In genomic region chr10:70156431-70157165, GRCm38 (mm10) we compare ENCODE assay signal across 9 mouse cellular contexts. TPM values are rescaled to one million over a fixed set of nuclear protein-coding genes. Genes with fewer than 3 reads are reported as not detected.
DNase-seq lines count a peak whose midpoint lies in the region; ATAC-seq lines count a peak whose summit lies in the region.
"Had no signal": no experiment of that assay in that cellular context is flagged by ENCODE, and none has a peak within 500 bp of the region (broad histone marks: within the 10 kb centered on the region; RNA-seq: fewer than 3 reads in every experiment).

No protein-coding gene starts in this region.

- H3K27me3 ChIP-seq in forebrain, embryonic 11.5 days (ENCODE audit: control insufficient read depth, insufficient read depth, low read length), result no peaks in the 10 kb centered on the region
- no peaks in the 10 kb centered on the region for H3K27me3 ChIP-seq in neural tube, embryonic 15.5 days (replicated peaks)
- H3K27me3 ChIP-seq: embryonic facial prominence, embryonic 15.5 days had no signal

- no peak overlapping the region for H3K27ac ChIP-seq in forebrain, embryonic 11.5 days (ENCODE audit: low read depth, low read length)
- H3K27ac ChIP-seq in neural tube, embryonic 15.5 days (replicated peaks), result no peak overlapping the region
- H3K27ac ChIP-seq: embryonic facial prominence, embryonic 15.5 days had no signal

- H3K9ac ChIP-seq in forebrain, embryonic 11.5 days (ENCODE audit: low read length), result no peak overlapping the region
- H3K9ac ChIP-seq in neural tube, embryonic 15.5 days (replicated peaks), result no peak overlapping the region
- H3K9ac ChIP-seq: embryonic facial prominence, embryonic 15.5 days had no signal

- DNase-seq in kidney, adult 9 months, result peak; percentile 50
- DNase-seq in kidney, adult 11 months, result no peak
- peak; percentile 85 for DNase-seq in ZHBTc4 (ENCODE audit: low read depth, low spot score)
- DNase-seq in forebrain, embryonic 11.5 days (ENCODE audit: low spot score), result no peak
- no peak for DNase-seq in layer of hippocampus, adult 8-10 months (ENCODE audit: low spot score in 2 of 2)

- ATAC-seq in erythroid progenitor cell, adult 5-6 weeks (replicated peaks; ENCODE audit: low FRiP score, poor library complexity, severe bottlenecking), result peak; percentile 73; the same call in 1 of the 2 replicates
- peak; percentile 83 for ATAC-seq in megakaryocyte-erythroid progenitor cell, adult 5-6 weeks (replicated peaks; ENCODE audit: low FRiP score, low TSS enrichment, poor library complexity, severe bottlenecking)
- no peak for ATAC-seq in forebrain, embryonic 11.5 days (replicated peaks; ENCODE audit: low FRiP score)
- ATAC-seq in neural tube, embryonic 15.5 days (ENCODE audit: low FRiP score), result no peak

- H3K9me3 ChIP-seq in forebrain, embryonic 11.5 days (ENCODE audit: control insufficient read depth, low read length), result no peaks in the 10 kb centered on the region
- no peaks in the 10 kb centered on the region for H3K9me3 ChIP-seq in neural tube, embryonic 15.5 days (replicated peaks)
- H3K9me3 ChIP-seq: embryonic facial prominence, embryonic 15.5 days had no signal

- peaks cover 9% of the 10 kb centered on the region for H3K36me3 ChIP-seq in forebrain, embryonic 11.5 days (ENCODE audit: control insufficient read depth, insufficient read depth, low read length)
- H3K36me3 ChIP-seq in neural tube, embryonic 15.5 days, result peaks cover 33% of the 10 kb centered on the region

- no peaks in the 10 kb centered on the region for H3K4me1 ChIP-seq in forebrain, embryonic 11.5 days (replicated peaks; ENCODE audit: control insufficient read depth, insufficient read depth, low read length)
- H3K4me1 ChIP-seq in neural tube, embryonic 15.5 days, result peaks cover 13% of the 10 kb centered on the region; the same call in 1 of the 2 replicates

- no peak overlapping the region for H3K4me2 ChIP-seq in forebrain, embryonic 11.5 days (ENCODE audit: low read depth, low read length, severe bottlenecking)
- no peak overlapping the region for H3K4me2 ChIP-seq in neural tube, embryonic 15.5 days
- H3K4me2 ChIP-seq: embryonic facial prominence, embryonic 15.5 days had no signal

- H3K4me3 ChIP-seq in forebrain, embryonic 11.5 days (ENCODE audit: low read depth, low read length), result no peak overlapping the region
- no peak overlapping the region for H3K4me3 ChIP-seq in neural tube, embryonic 15.5 days (replicated peaks)
- H3K4me3 ChIP-seq: embryonic facial prominence, embryonic 15.5 days had no signal

- 59% methylated on average over 3 of the region's 3 CpGs for WGBS in forebrain, embryonic 11.5 days
- 88% methylated on average over 3 of the region's 3 CpGs for WGBS in neural tube, embryonic 15.5 days

RNA-seq across cellular contexts. Expression of gene Mrln, which starts 47.9 kb away (rescaled TPM):
- total RNA-seq in erythroid progenitor cell, adult 5-6 weeks (2015; ENCODE audit: low replicate concordance), result not detected in 2 replicates
- total RNA-seq in erythroid progenitor cell, adult 5-6 weeks (2017; ENCODE audit: low replicate concordance), result not detected in 2 replicates
- total RNA-seq in megakaryocyte-erythroid progenitor cell, adult 5-6 weeks (2014; fragmentation: Nextera tagmentation), result not detected in 2 replicates
- total RNA-seq in megakaryocyte-erythroid progenitor cell, adult 5-6 weeks (2017), result not detected in 2 replicates
- 0.94 TPM in 1 of 2 replicates, not detected in the other for polyA plus RNA-seq in forebrain, embryonic 11.5 days (2014; fragmentation: Nextera tagmentation; extraction: Ambion mirVana)
- total RNA-seq in layer of hippocampus, adult 8-10 months (2022), result not detected
- polyA plus RNA-seq in neural tube, embryonic 15.5 days (2015; fragmentation: Nextera tagmentation; extraction: Ambion mirVana), result 2.0 and 4.4 TPM in 2 replicates

RNA-seq across cellular contexts. Expression of gene Ccdc6, which starts 59.7 kb away (rescaled TPM):
- 25.2 and 45.0 TPM in 2 replicates for total RNA-seq in erythroid progenitor cell, adult 5-6 weeks (2015; ENCODE audit: low replicate concordance)
- total RNA-seq in erythroid progenitor cell, adult 5-6 weeks (2017; ENCODE audit: low replicate concordance), result 46.6 and 61.2 TPM in 2 replicates
- 48.6 and 59.4 TPM in 2 replicates for total RNA-seq in megakaryocyte-erythroid progenitor cell, adult 5-6 weeks (2014; fragmentation: Nextera tagmentation)
- total RNA-seq in megakaryocyte-erythroid progenitor cell, adult 5-6 weeks (2017), result 22.7 and 29.6 TPM in 2 replicates
- polyA plus RNA-seq in forebrain, embryonic 11.5 days (2014; fragmentation: Nextera tagmentation; extraction: Ambion mirVana), result 17.6 and 19.4 TPM in 2 replicates
- 10 to 100 TPM; 56.7 to 70.6 (median 66.3) TPM for total RNA-seq in layer of hippocampus, adult 8-10 months (2022)
- polyA plus RNA-seq in neural tube, embryonic 15.5 days (2015; fragmentation: Nextera tagmentation; extraction: Ambion mirVana), result 22.3 and 22.7 TPM in 2 replicates

Comparison
In these comparisons a context has a peak if more than half of its experiments do, and no peak if none do; other contexts are left out.
1. DNase-seq: peak in kidney, adult 9 months (single experiment) and ZHBTc4 (single experiment); none in kidney, adult 11 months (single experiment), forebrain, embryonic 11.5 days (single experiment) and layer of hippocampus, adult 8-10 months (0 of 2).
2. ATAC-seq: peak in erythroid progenitor cell, adult 5-6 weeks (single experiment) and megakaryocyte-erythroid progenitor cell, adult 5-6 weeks (single experiment); none in forebrain, embryonic 11.5 days (single experiment) and neural tube, embryonic 15.5 days (single experiment).